Mouse (Mus musculus) ES-E14 (cell line): ENCODE results near the gene Kdelr1. TPM values are rescaled to one million over a fixed set of nuclear protein-coding genes. Genes with fewer than 3 reads are reported as not detected.

Experiments
- DNase-seq: peaks from one replicate; pipeline ENCODE4 v3.0.0-alpha.2; 2013; ENCODE audit warnings: low read depth, low spot score
- H3K27ac ChIP-seq: 2 replicates; pipeline ENCODE4 v1.5.1; 2012; ENCODE audit warnings: low read depth, mild to moderate bottlenecking, low read length, moderate library complexity, mixed read lengths; ENCODE audit not compliant: poor library complexity, insufficient read depth, severe bottlenecking
- H3K36me3 ChIP-seq: 2 replicates; pipeline ENCODE4 v1.6.1; 2012; ENCODE audit warnings: mild to moderate bottlenecking, low read length, moderate library complexity, mixed read lengths; ENCODE audit not compliant: control insufficient read depth, poor library complexity, insufficient read depth, severe bottlenecking
- H3K4me1 ChIP-seq, 2 experiments: fragments of 150-350 bp in 1 of 2; sonication (generic) in 1 of 2; 2 replicates each; pipeline ENCODE4 v1.6.1; 2012; ENCODE audit warnings: low read length in 2 of 2, mild to moderate bottlenecking in 1 of 2, mixed read lengths in 1 of 2; ENCODE audit not compliant: control insufficient read depth in 2 of 2, insufficient read depth in 2 of 2, poor library complexity in 1 of 2
- H3K4me3 ChIP-seq, 2 experiments: fragments of 150-350 bp in 1 of 2; sonication (generic) in 1 of 2; 2 replicates each; pipeline ENCODE4 v1.5.1; 2012; ENCODE audit warnings: low read length in 2 of 2, low read depth in 1 of 2, mild to moderate bottlenecking in 1 of 2, mixed read lengths in 1 of 2; ENCODE audit not compliant: insufficient read depth in 1 of 2, poor library complexity in 1 of 2, severe bottlenecking in 1 of 2
- H3K9ac ChIP-seq: 2 replicates; pipeline ENCODE4 v1.6.1; 2012; ENCODE audit warnings: low read depth, mild to moderate bottlenecking, low read length, mixed read lengths; ENCODE audit not compliant: poor library complexity, insufficient read depth, severe bottlenecking
- H3K9me3 ChIP-seq: fragments of 150-350 bp; sonication (generic); 2 replicates; pipeline ENCODE4 v1.6.1; 2012; ENCODE audit warnings: low read depth, mild to moderate bottlenecking, low read length; ENCODE audit not compliant: control insufficient read depth, insufficient read depth
- CHD2 ChIP-seq: IDR thresholded peaks from 2 replicates; pipeline ENCODE4 v1.6.1; 2014; ENCODE audit warnings: mild to moderate bottlenecking, low read depth, low read length, inconsistent platforms
- HCFC1 ChIP-seq: IDR thresholded peaks from 2 replicates; pipeline ENCODE4 v1.6.1; 2012; ENCODE audit warnings: low read length, inconsistent platforms, borderline replicate concordance; ENCODE audit not compliant: insufficient read depth
- MAFK ChIP-seq: IDR thresholded peaks from 2 replicates; pipeline ENCODE4 v1.6.1; 2014; ENCODE audit warnings: mild to moderate bottlenecking, low read depth, low read length, inconsistent platforms; ENCODE audit not compliant: insufficient read depth
- ZC3H11A ChIP-seq: IDR thresholded peaks from 2 replicates; pipeline ENCODE4 v1.6.1; 2012; ENCODE audit warnings: low read depth, mild to moderate bottlenecking, inconsistent platforms, low read length, borderline replicate concordance
- ZNF384 ChIP-seq: IDR thresholded peaks from 2 replicates; pipeline ENCODE4 v1.6.1; 2012; ENCODE audit warnings: low read depth, low read length, inconsistent platforms
- in situ Hi-C, 2 experiments: fragments of 600-800 bp; cut with MboI; formaldehyde crosslinking; loops; one replicate each; pipeline ENCODE4 v1.15.1; 2025; ENCODE audit warnings: low sequenced_read_pairs in 2 of 2, inconsistent platforms in 1 of 2; ENCODE audit not compliant: unreplicated experiment in 2 of 2
- total RNA-seq: library from RNA; depleted of rRNA; stranded (reverse); fragments of 300-350 nt; gene quantifications from 2 replicates; pipeline ENCODE4 v1.2.3, GENCODE M21; 2012

Gene Kdelr1
- total RNA-seq, 1 experiment: 73.2 TPM

DNA sequence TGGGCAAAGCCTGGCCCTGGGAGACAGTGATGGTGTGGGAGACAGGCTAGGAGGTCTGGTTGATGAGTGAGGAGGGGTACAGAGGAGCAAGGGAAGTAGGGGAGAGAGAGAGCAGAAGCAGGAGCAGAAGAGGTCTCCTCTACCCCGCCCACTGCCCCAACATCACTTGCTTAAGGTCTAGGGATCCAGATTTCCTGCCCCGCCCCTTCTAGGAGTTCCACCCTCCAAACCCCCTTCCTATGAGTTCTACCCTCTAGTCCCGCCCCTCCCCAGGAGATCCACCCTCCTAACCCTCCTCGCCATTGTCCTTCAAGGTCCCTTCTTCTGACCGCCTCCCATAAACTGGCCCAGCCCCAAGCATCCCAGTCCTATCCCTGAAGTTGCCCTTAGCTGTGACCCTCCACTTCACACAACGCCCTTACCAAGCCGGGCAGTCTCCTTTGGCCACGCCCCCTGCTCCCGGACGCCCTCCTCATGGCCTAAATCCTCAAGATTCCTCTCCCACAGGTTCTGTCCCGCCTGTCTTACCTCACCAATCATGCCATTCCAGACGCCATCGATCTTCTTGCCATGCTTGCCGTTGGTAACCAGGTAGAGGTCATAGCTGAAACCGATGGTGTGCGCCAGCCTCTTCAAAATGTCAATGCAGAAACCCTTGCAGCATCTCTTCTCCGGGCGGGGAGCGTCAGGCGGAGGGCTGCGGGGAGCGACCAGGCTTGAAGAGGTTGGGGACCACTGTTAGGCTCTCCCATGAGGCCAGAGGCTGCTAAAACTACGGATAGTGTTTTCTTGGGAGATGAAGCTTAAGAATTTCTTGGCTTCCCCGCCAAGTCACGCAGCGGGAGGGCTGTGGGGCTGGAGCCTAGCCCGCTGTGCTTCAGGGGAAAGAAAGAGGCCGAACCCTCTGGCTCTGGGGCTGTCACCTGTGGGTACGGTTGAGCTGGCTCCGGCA is 15.3 kb upstream of the Kdelr1 start:
- H3K4me3 ChIP-seq: peak overlapping the region; percentile 39 to 41
- H3K36me3 ChIP-seq: no peaks in the 10 kb centered on the region
- H3K9me3 ChIP-seq: no peaks in the 10 kb centered on the region
- H3K27ac ChIP-seq: no peak overlapping the region
- no peak for DNase-seq
- peaks cover 2 to 5% of the 10 kb centered on the region in 2 experiments; a peak in 2 of 4 replicates for H3K4me1 ChIP-seq
- H3K9ac ChIP-seq: no peak overlapping the region; the same call in 1 of the 2 replicates
- in situ Hi-C loops: no loop called here
- TF ChIP-seq HCFC1: no peak
- TF ChIP-seq ZC3H11A: no peak
- TF ChIP-seq MAFK: no peak
- no peak for TF ChIP-seq CHD2
- TF ChIP-seq ZNF384: no peak

DNA sequence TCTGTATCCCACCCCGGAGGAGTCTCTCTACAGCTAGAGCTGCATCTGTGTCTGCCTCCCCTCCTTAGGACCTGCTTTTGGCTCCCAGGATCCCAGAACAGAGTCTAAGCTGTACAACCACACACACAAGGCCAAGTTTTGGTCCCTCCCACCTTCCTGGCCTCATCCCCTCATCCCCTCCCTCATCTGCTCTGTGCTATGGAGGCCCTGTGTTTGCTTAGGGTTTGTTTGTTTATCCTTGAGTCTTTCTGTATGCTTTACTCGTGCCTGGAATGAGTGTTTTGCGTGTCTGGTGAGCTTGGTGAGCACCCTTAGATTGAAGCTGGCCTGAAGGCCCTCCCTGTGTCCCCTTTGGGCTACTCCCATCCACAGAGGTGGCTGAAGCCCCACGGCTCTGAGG is 13.6 kb upstream of the Kdelr1 start:
- Histone ChIP-seq H3K36me3 (no peaks in the 10 kb centered on the region), H3K9me3 (no peaks in the 10 kb centered on the region), H3K27ac (no peak overlapping the region), H3K9ac (no peak overlapping the region), H3K4me3 (no peak overlapping the region), H3K4me1 (peaks cover 5 to 7% of the 10 kb centered on the region in 2 experiments; a peak in 2 of 4 replicates)
- in situ Hi-C loops: no loop called here
- TF ChIP-seq ZNF384 (no peak), MAFK (no peak), ZC3H11A (no peak), HCFC1 (no peak), CHD2 (no peak)
- DNase-seq: no peak

DNA sequence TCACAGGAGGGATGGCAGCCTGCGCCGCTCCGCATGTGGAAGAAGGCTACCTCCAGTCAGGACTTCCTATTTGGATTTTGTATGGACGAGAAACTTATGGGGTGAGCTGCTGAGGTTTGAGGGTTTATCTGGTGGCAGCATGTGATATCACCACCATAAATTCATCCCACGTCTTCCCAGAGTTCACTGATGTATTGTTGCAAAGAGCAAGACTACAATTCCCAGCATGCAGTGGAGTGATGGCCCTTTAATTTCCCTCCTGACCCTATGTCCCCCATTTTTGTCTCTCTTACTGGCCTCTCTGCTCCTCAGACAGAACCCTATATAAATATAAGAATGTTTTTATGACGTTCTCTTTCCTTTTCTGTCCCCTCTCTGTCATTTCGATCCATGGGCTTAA is 9.8 kb upstream of the Kdelr1 start:
- no peak for DNase-seq
- Histone ChIP-seq H3K9me3 (no peaks in the 10 kb centered on the region), H3K4me1 (peaks cover 3 to 9% of the 10 kb centered on the region in 2 experiments; a peak in 1 of 4 replicates), H3K36me3 (no peaks in the 10 kb centered on the region), H3K4me3 (no peak overlapping the region), H3K27ac (no peak overlapping the region), H3K9ac (no peak overlapping the region)
- TF ChIP-seq ZNF384 (no peak), HCFC1 (peak; percentile 61; the same call in 1 of the 2 replicates)
- in situ Hi-C loops: no loop called here

DNA sequence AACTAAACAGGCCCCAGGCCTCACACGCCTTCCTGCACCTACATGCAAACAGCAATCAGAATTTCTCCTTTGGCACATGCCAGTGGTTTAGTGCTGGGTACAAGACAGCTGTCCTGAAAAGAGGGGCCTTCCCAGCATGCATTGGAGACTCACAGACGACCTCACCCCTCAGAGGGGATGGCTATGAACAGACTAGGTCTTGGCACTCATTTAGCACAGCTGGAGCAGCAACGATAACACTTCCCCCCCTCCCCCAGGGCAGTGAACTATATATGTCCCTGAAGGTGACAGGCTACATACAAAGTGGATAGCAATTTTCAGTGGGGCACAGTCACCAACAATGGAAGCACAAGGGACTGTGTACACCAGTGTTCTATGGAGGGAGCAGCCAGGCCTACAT is 8.1 kb upstream of the Kdelr1 start:
- TF ChIP-seq MAFK: no peak
- no peak for TF ChIP-seq ZC3H11A
- no peak for TF ChIP-seq CHD2
- in situ Hi-C loops: no loop called here
- H3K9ac ChIP-seq: no peak overlapping the region
- no peak for DNase-seq
- H3K4me1 ChIP-seq: peaks cover 3 to 9% of the 10 kb centered on the region in 2 experiments; a peak in 1 of 4 replicates
- no peak overlapping the region for H3K4me3 ChIP-seq
- no peak overlapping the region for H3K27ac ChIP-seq
- H3K36me3 ChIP-seq: no peaks in the 10 kb centered on the region
- H3K9me3 ChIP-seq: no peaks in the 10 kb centered on the region
